Mouse (Mus musculus) ES-E14 (cell line): ENCODE measurements around the gene Fam131c. TPM values are rescaled to one million over a fixed set of nuclear protein-coding genes. Genes with fewer than 3 reads are reported as not detected.

Experiments used
- DNase-seq: peaks from one replicate; pipeline ENCODE4 v3.0.0-alpha.2; 2013; ENCODE audit warnings: low read depth, low spot score
- H3K27ac ChIP-seq: 2 replicates; pipeline ENCODE4 v1.5.1; 2012; ENCODE audit warnings: low read depth, mild to moderate bottlenecking, low read length, moderate library complexity, mixed read lengths; ENCODE audit not compliant: poor library complexity, insufficient read depth, severe bottlenecking
- H3K36me3 ChIP-seq: 2 replicates; pipeline ENCODE4 v1.6.1; 2012; ENCODE audit warnings: mild to moderate bottlenecking, low read length, moderate library complexity, mixed read lengths; ENCODE audit not compliant: control insufficient read depth, poor library complexity, insufficient read depth, severe bottlenecking
- H3K4me1 ChIP-seq, 2 experiments: fragments of 150-350 bp in 1 of 2; sonication (generic) in 1 of 2; 2 replicates each; pipeline ENCODE4 v1.6.1; 2012; ENCODE audit warnings: low read length in 2 of 2, mild to moderate bottlenecking in 1 of 2, mixed read lengths in 1 of 2; ENCODE audit not compliant: control insufficient read depth in 2 of 2, insufficient read depth in 2 of 2, poor library complexity in 1 of 2
- H3K4me3 ChIP-seq, 2 experiments: fragments of 150-350 bp in 1 of 2; sonication (generic) in 1 of 2; 2 replicates each; pipeline ENCODE4 v1.5.1; 2012; ENCODE audit warnings: low read length in 2 of 2, low read depth in 1 of 2, mild to moderate bottlenecking in 1 of 2, mixed read lengths in 1 of 2; ENCODE audit not compliant: insufficient read depth in 1 of 2, poor library complexity in 1 of 2, severe bottlenecking in 1 of 2
- H3K9ac ChIP-seq: 2 replicates; pipeline ENCODE4 v1.6.1; 2012; ENCODE audit warnings: low read depth, mild to moderate bottlenecking, low read length, mixed read lengths; ENCODE audit not compliant: poor library complexity, insufficient read depth, severe bottlenecking
- H3K9me3 ChIP-seq: fragments of 150-350 bp; sonication (generic); 2 replicates; pipeline ENCODE4 v1.6.1; 2012; ENCODE audit warnings: low read depth, mild to moderate bottlenecking, low read length; ENCODE audit not compliant: control insufficient read depth, insufficient read depth
- CHD2 ChIP-seq: IDR thresholded peaks from 2 replicates; pipeline ENCODE4 v1.6.1; 2014; ENCODE audit warnings: mild to moderate bottlenecking, low read depth, low read length, inconsistent platforms
- HCFC1 ChIP-seq: IDR thresholded peaks from 2 replicates; pipeline ENCODE4 v1.6.1; 2012; ENCODE audit warnings: low read length, inconsistent platforms, borderline replicate concordance; ENCODE audit not compliant: insufficient read depth
- MAFK ChIP-seq: IDR thresholded peaks from 2 replicates; pipeline ENCODE4 v1.6.1; 2014; ENCODE audit warnings: mild to moderate bottlenecking, low read depth, low read length, inconsistent platforms; ENCODE audit not compliant: insufficient read depth
- ZC3H11A ChIP-seq: IDR thresholded peaks from 2 replicates; pipeline ENCODE4 v1.6.1; 2012; ENCODE audit warnings: low read depth, mild to moderate bottlenecking, inconsistent platforms, low read length, borderline replicate concordance
- ZNF384 ChIP-seq: IDR thresholded peaks from 2 replicates; pipeline ENCODE4 v1.6.1; 2012; ENCODE audit warnings: low read depth, low read length, inconsistent platforms
- in situ Hi-C, 2 experiments: fragments of 600-800 bp; cut with MboI; formaldehyde crosslinking; loops; one replicate each; pipeline ENCODE4 v1.15.1; 2025; ENCODE audit warnings: low sequenced_read_pairs in 2 of 2, inconsistent platforms in 1 of 2; ENCODE audit not compliant: unreplicated experiment in 2 of 2
- total RNA-seq: library from RNA; depleted of rRNA; stranded (reverse); fragments of 300-350 nt; gene quantifications from 2 replicates; pipeline ENCODE4 v1.2.3, GENCODE M21; 2012; rRNA removed

Gene Fam131c
- total RNA-seq, 1 experiment, result 2.3 TPM

- no peaks in the 10 kb centered on the region for H3K9me3 ChIP-seq
- H3K4me1 ChIP-seq, result peaks cover 0 to 11% of the 10 kb centered on the region in 2 experiments; a peak in 1 of 4 replicates
- no peak for TF ChIP-seq MAFK
- no peak for TF ChIP-seq CHD2
- TF ChIP-seq ZNF384, result no peak
- no peak for TF ChIP-seq HCFC1
- TF ChIP-seq ZC3H11A, result no peak
- no peak overlapping the region for H3K9ac ChIP-seq
- in situ Hi-C loops, result no loop called here
- no peak overlapping the region for H3K27ac ChIP-seq
- H3K4me3 ChIP-seq, result no peak overlapping the region
- DNase-seq, result peak; percentile 63
- H3K36me3 ChIP-seq, result no peaks in the 10 kb centered on the region
Measured at GRCm38 (mm10) chr4:141429847-141430246, 61.8 kb downstream of the Fam131c start.

- Histone ChIP-seq H3K9me3 (no peaks in the 10 kb centered on the region), H3K9ac (no peak overlapping the region), H3K4me3 (no peak overlapping the region), H3K4me1 (peaks cover 0 to 7% of the 10 kb centered on the region in 2 experiments; a peak in 1 of 4 replicates), H3K27ac (no peak overlapping the region), H3K36me3 (no peaks in the 10 kb centered on the region)
- TF ChIP-seq HCFC1 (no peak), CHD2 (no peak), ZC3H11A (no peak), MAFK (no peak), ZNF384 (no peak)
- in situ Hi-C loops, result no loop called here
- DNase-seq, result no peak
Measured at GRCm38 (mm10) chr4:141430997-141431396, 63.0 kb downstream of the Fam131c start.

- DNase-seq, result no peak
- Histone ChIP-seq H3K36me3 (no peaks in the 10 kb centered on the region), H3K4me1 (no peaks in the 10 kb centered on the region), H3K9ac (no peak overlapping the region), H3K9me3 (no peaks in the 10 kb centered on the region), H3K27ac (no peak overlapping the region), H3K4me3 (no peak overlapping the region)
- no peak for TF ChIP-seq CHD2
- in situ Hi-C loops, result no loop called here
Measured at GRCm38 (mm10) chr4:141432666-141433065, 64.6 kb downstream of the Fam131c start.

- no peak for TF ChIP-seq MAFK
- no peak for TF ChIP-seq HCFC1
- TF ChIP-seq CHD2, result no peak
- TF ChIP-seq ZC3H11A, result no peak
- no peak for TF ChIP-seq ZNF384
- Histone ChIP-seq H3K27ac (no peak overlapping the region), H3K36me3 (no peaks in the 10 kb centered on the region), H3K4me1 (no peaks in the 10 kb centered on the region), H3K9me3 (no peaks in the 10 kb centered on the region), H3K9ac (no peak overlapping the region), H3K4me3 (no peak overlapping the region; a peak in 1 of 4 replicates)
- in situ Hi-C loops, result no loop called here
- DNase-seq, result no peak
Measured at GRCm38 (mm10) chr4:141433191-141433590, 65.2 kb downstream of the Fam131c start.

Other genes starting within 250 kb of the Fam131c start
- 46.2 and 64.6 TPM in 2 replicates for gene Szrd1, start 228.4 kb upstream of the Fam131c start, total RNA-seq
- gene Fbxo42, start 220.3 kb upstream of the Fam131c start, total RNA-seq, result 14.0 and 14.5 TPM in 2 replicates
- 2.9 and 4.7 TPM in 2 replicates for gene Rsg1, start 154.3 kb upstream of the Fam131c start, total RNA-seq
- gene Arhgef19, start 128.7 kb upstream of the Fam131c start, total RNA-seq, result 1.7 and 2.3 TPM in 2 replicates
- gene Epha2, start 67.0 kb upstream of the Fam131c start, total RNA-seq, result 256 and 507 TPM in 2 replicates
- 0.62 and 0.79 TPM in 2 replicates for gene Clcnka, start 30.5 kb downstream of the Fam131c start, total RNA-seq
- gene Clcnkb, start 47.8 kb downstream of the Fam131c start, total RNA-seq, result 1.6 and 4.5 TPM in 2 replicates
- not detected in 2 replicates for gene Hspb7, start 52.6 kb downstream of the Fam131c start, total RNA-seq
- gene Srarp, start 67.9 kb downstream of the Fam131c start, total RNA-seq, result not detected in 2 replicates
- gene Zbtb17, start 76.4 kb downstream of the Fam131c start, total RNA-seq, result 30.1 and 37.3 TPM in 2 replicates
- 51.5 and 58.6 TPM in 2 replicates for gene Spen, start 170.4 kb downstream of the Fam131c start, total RNA-seq
- gene Fblim1, start 237.9 kb downstream of the Fam131c start, total RNA-seq, result 71.3 and 112 TPM in 2 replicates